Mouse (Mus musculus): Measurements from ENCODE around the gene Muc2. TPM values are rescaled to one million over a fixed set of nuclear protein-coding genes. Genes with fewer than 3 reads are reported as not detected.

Gene Muc2
- total RNA-seq, 1 experiment = 0.94 TPM

- H3K27ac ChIP-seq (ENCODE audit: insufficient read depth, low read depth, low read length, poor library complexity, severe bottlenecking) = no peak overlapping the region
- in situ Hi-C loops (cut with MboI; ENCODE audit: low sequenced_read_pairs in 2 of 2, unreplicated experiment in 2 of 2) = no loop called here
- no peaks in the 10 kb centered on the region for H3K9me3 ChIP-seq (ENCODE audit: control insufficient read depth, insufficient read depth, low read depth, low read length)
- no peak for DNase-seq (ENCODE audit: low read depth, low spot score)
- no peak overlapping the region for H3K4me3 ChIP-seq (ENCODE audit: insufficient read depth in 1 of 2, low read depth in 1 of 2, low read length in 2 of 2, poor library complexity in 1 of 2, severe bottlenecking in 1 of 2)
- H3K9ac ChIP-seq (ENCODE audit: insufficient read depth, low read depth, low read length, poor library complexity, severe bottlenecking) = no peak overlapping the region
- no peaks in the 10 kb centered on the region for H3K36me3 ChIP-seq (ENCODE audit: control insufficient read depth, insufficient read depth, low read length, poor library complexity, severe bottlenecking)
- TF ChIP-seq ZNF384 (IDR thresholded peaks at IDR 0.05; ENCODE audit: low read depth, low read length) = no peak
- TF ChIP-seq MAFK (IDR thresholded peaks at IDR 0.05; ENCODE audit: insufficient read depth, low read depth, low read length) = no peak
- TF ChIP-seq HCFC1 (IDR thresholded peaks at IDR 0.05; ENCODE audit: borderline replicate concordance, insufficient read depth, low read length) = no peak
- TF ChIP-seq CHD2 (IDR thresholded peaks at IDR 0.05; ENCODE audit: low read depth, low read length) = no peak
- TF ChIP-seq ZC3H11A (IDR thresholded peaks at IDR 0.05; ENCODE audit: borderline replicate concordance, low read depth, low read length) = no peak
- peaks cover 2 to 9% of the 10 kb centered on the region in 2 experiments; a peak in 2 of 4 replicates for H3K4me1 ChIP-seq (ENCODE audit: control insufficient read depth in 2 of 2, insufficient read depth in 2 of 2, low read length in 2 of 2, poor library complexity in 1 of 2)
Observed at GRCm38 (mm10) chr7:141770988-141771387, 80.8 kb downstream of the Muc2 start.

- no peak for DNase-seq (ENCODE audit: low read depth, low spot score)
- Histone ChIP-seq H3K36me3 (ENCODE audit: control insufficient read depth, insufficient read depth, low read length, poor library complexity, severe bottlenecking) (no peaks in the 10 kb centered on the region), H3K4me3 (ENCODE audit: insufficient read depth in 1 of 2, low read depth in 1 of 2, low read length in 2 of 2, poor library complexity in 1 of 2, severe bottlenecking in 1 of 2) (no peak overlapping the region), H3K9ac (ENCODE audit: insufficient read depth, low read depth, low read length, poor library complexity, severe bottlenecking) (no peak overlapping the region), H3K9me3 (ENCODE audit: control insufficient read depth, insufficient read depth, low read depth, low read length) (no peaks in the 10 kb centered on the region), H3K4me1 (ENCODE audit: control insufficient read depth in 2 of 2, insufficient read depth in 2 of 2, low read length in 2 of 2, poor library complexity in 1 of 2) (peaks cover 2 to 9% of the 10 kb centered on the region in 2 experiments; a peak in 2 of 4 replicates), H3K27ac (ENCODE audit: insufficient read depth, low read depth, low read length, poor library complexity, severe bottlenecking) (no peak overlapping the region)
- TF ChIP-seq MAFK (IDR thresholded peaks at IDR 0.05; ENCODE audit: insufficient read depth, low read depth, low read length) (no peak), HCFC1 (IDR thresholded peaks at IDR 0.05; ENCODE audit: borderline replicate concordance, insufficient read depth, low read length) (no peak), ZNF384 (IDR thresholded peaks at IDR 0.05; ENCODE audit: low read depth, low read length) (no peak), ZC3H11A (IDR thresholded peaks at IDR 0.05; ENCODE audit: borderline replicate concordance, low read depth, low read length) (no peak), CHD2 (IDR thresholded peaks at IDR 0.05; ENCODE audit: low read depth, low read length) (no peak)
- in situ Hi-C loops (cut with MboI; ENCODE audit: low sequenced_read_pairs in 2 of 2, unreplicated experiment in 2 of 2) = no loop called here
Observed at GRCm38 (mm10) chr7:141772058-141772557, 82.0 kb downstream of the Muc2 start.

GRCm38 (mm10) chr7:141774855-141775254 is 84.7 kb downstream of the Muc2 start:
- in situ Hi-C loops (cut with MboI; ENCODE audit: low sequenced_read_pairs in 2 of 2, unreplicated experiment in 2 of 2) = no loop called here
- H3K27ac ChIP-seq (ENCODE audit: insufficient read depth, low read depth, low read length, poor library complexity, severe bottlenecking) = no peak overlapping the region
- TF ChIP-seq ZNF384 (IDR thresholded peaks at IDR 0.05; ENCODE audit: low read depth, low read length) = no peak
- no peaks in the 10 kb centered on the region for H3K9me3 ChIP-seq (ENCODE audit: control insufficient read depth, insufficient read depth, low read depth, low read length)
- H3K9ac ChIP-seq (ENCODE audit: insufficient read depth, low read depth, low read length, poor library complexity, severe bottlenecking) = no peak overlapping the region
- H3K36me3 ChIP-seq (ENCODE audit: control insufficient read depth, insufficient read depth, low read length, poor library complexity, severe bottlenecking) = no peaks in the 10 kb centered on the region
- peaks cover 2 to 9% of the 10 kb centered on the region in 2 experiments; a peak in 2 of 4 replicates for H3K4me1 ChIP-seq (ENCODE audit: control insufficient read depth in 2 of 2, insufficient read depth in 2 of 2, low read length in 2 of 2, poor library complexity in 1 of 2)
- no peak for DNase-seq (ENCODE audit: low read depth, low spot score)
- no peak overlapping the region for H3K4me3 ChIP-seq (ENCODE audit: insufficient read depth in 1 of 2, low read depth in 1 of 2, low read length in 2 of 2, poor library complexity in 1 of 2, severe bottlenecking in 1 of 2)

- Histone ChIP-seq H3K4me1 (ENCODE audit: control insufficient read depth in 2 of 2, insufficient read depth in 2 of 2, low read length in 2 of 2, poor library complexity in 1 of 2) (peaks cover 2 to 9% of the 10 kb centered on the region in 2 experiments; a peak in 2 of 4 replicates), H3K27ac (ENCODE audit: insufficient read depth, low read depth, low read length, poor library complexity, severe bottlenecking) (no peak overlapping the region), H3K4me3 (ENCODE audit: insufficient read depth in 1 of 2, low read depth in 1 of 2, low read length in 2 of 2, poor library complexity in 1 of 2, severe bottlenecking in 1 of 2) (no peak overlapping the region), H3K9ac (ENCODE audit: insufficient read depth, low read depth, low read length, poor library complexity, severe bottlenecking) (no peak overlapping the region), H3K9me3 (ENCODE audit: control insufficient read depth, insufficient read depth, low read depth, low read length) (no peaks in the 10 kb centered on the region), H3K36me3 (ENCODE audit: control insufficient read depth, insufficient read depth, low read length, poor library complexity, severe bottlenecking) (no peaks in the 10 kb centered on the region)
- TF ChIP-seq HCFC1 (IDR thresholded peaks at IDR 0.05; ENCODE audit: borderline replicate concordance, insufficient read depth, low read length) (no peak), CHD2 (IDR thresholded peaks at IDR 0.05; ENCODE audit: low read depth, low read length) (no peak), MAFK (IDR thresholded peaks at IDR 0.05; ENCODE audit: insufficient read depth, low read depth, low read length) (no peak), ZNF384 (IDR thresholded peaks at IDR 0.05; ENCODE audit: low read depth, low read length) (no peak), ZC3H11A (IDR thresholded peaks at IDR 0.05; ENCODE audit: borderline replicate concordance, low read depth, low read length) (no peak)
- DNase-seq (ENCODE audit: low read depth, low spot score) = no peak
- in situ Hi-C loops (cut with MboI; ENCODE audit: low sequenced_read_pairs in 2 of 2, unreplicated experiment in 2 of 2) = no loop called here
Observed at GRCm38 (mm10) chr7:141776199-141776598, 86.1 kb downstream of the Muc2 start.
